Mouse (Mus musculus): ENCODE data around the gene Ubap1. TPM values are rescaled to one million over a fixed set of nuclear protein-coding genes. Genes with fewer than 3 reads are reported as not detected.

Gene Ubap1
- polyA plus RNA-seq, 1 experiment from 2014 or later, result 55.9 TPM

DNA sequence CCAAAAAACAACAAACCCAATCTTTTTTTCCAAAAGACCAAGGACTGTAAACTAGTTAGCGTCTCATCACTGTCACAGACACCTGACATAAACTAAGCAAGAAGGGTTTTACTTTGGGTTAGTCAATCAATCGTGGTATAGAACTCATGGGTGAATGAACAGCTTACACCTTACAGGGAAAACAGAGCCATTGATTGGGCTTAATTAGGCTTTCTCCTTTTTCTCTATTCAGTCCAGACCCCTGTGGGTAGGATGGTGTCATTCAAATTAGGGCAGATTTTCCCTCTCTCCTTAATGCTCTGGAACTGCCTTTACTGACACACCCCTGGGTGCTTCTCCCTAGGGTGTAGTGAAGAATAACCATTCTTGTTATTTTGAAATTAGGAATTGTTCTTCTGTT is 8.4 kb downstream of the Ubap1 start:
- ATAC-seq (ENCODE audit: insufficient number of reproducible peaks, insufficient read depth, low FRiP score, low TSS enrichment, low read depth), result no peak
- WGBS, result 84% methylated on average over 2 of the region's 2 CpGs
- H3K27me3 ChIP-seq, result no peaks in the 10 kb centered on the region
- H3K36me3 ChIP-seq, result peaks cover 42% of the 10 kb centered on the region
- no peak overlapping the region for H3K27ac ChIP-seq
- 0 out of 2 replicates have a peak, but pooled peaks cover 3% of the 10 kb centered on the region for H3K9me3 ChIP-seq
- H3K4me3 ChIP-seq (replicated peaks), result no peak overlapping the region
- no peaks in the 10 kb centered on the region for H3K4me1 ChIP-seq (replicated peaks)
- no peak overlapping the region for H3K9ac ChIP-seq (replicated peaks)
- no peak overlapping the region for H3K4me2 ChIP-seq

DNA sequence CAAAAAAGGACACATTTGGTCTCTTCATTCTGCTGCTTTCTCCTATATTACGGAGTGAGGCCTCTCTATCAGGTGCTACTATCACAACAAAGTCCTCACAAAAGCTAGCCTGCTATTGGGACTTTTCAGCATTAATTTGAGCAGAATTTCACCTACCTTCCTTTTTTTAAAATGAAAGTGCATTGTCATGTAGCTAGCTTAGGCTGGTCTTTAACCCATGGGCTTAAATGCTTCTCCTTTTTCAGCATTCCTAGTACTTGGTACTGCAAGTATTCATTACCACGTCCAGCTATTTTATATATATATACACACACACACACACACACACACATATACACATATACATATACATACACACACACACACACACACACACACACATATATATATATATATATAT is 9.9 kb downstream of the Ubap1 start:
- Histone ChIP-seq H3K27me3 (no peaks in the 10 kb centered on the region), H3K9me3 (0 out of 2 replicates have a peak, but pooled peaks cover 3% of the 10 kb centered on the region), H3K9ac (replicated peaks) (no peak overlapping the region), H3K4me2 (no peak overlapping the region), H3K4me1 (replicated peaks) (no peaks in the 10 kb centered on the region), H3K4me3 (replicated peaks) (no peak overlapping the region), H3K27ac (no peak overlapping the region), H3K36me3 (peaks cover 37% of the 10 kb centered on the region)
- ATAC-seq (ENCODE audit: insufficient number of reproducible peaks, insufficient read depth, low FRiP score, low TSS enrichment, low read depth), result no peak
- WGBS, result 87% methylated on average over 2 of the region's 2 CpGs

DNA sequence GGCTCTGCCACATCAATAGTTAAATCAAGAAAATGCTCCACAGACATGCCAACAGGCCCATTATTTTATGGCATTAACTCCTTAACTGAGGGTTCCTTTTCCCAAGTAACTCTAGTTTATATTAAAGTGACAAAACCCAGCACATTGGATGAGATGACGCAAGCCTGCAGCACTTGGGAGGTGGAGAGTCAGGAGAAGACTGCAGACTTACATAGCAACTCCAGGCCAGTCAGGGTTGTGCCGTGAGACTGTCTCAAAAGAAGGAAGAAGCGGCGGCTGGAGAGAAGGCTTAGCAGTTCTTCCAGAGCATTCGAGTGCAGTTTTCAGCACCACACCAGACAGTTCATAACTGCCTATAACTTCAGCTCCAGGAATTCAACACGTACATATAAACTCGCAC is 10.6 kb downstream of the Ubap1 start:
- H3K9me3 ChIP-seq, result 0 out of 2 replicates have a peak, but pooled peaks cover 3% of the 10 kb centered on the region
- no peak overlapping the region for H3K4me3 ChIP-seq (replicated peaks)
- no peaks in the 10 kb centered on the region for H3K4me1 ChIP-seq (replicated peaks)
- H3K9ac ChIP-seq (replicated peaks), result no peak overlapping the region
- 93% methylated on average over 7 of the region's 7 CpGs for WGBS
- H3K36me3 ChIP-seq, result peaks cover 34% of the 10 kb centered on the region
- H3K27me3 ChIP-seq, result no peaks in the 10 kb centered on the region
- ATAC-seq (ENCODE audit: insufficient number of reproducible peaks, insufficient read depth, low FRiP score, low TSS enrichment, low read depth), result no peak
- H3K27ac ChIP-seq, result no peak overlapping the region
- H3K4me2 ChIP-seq, result no peak overlapping the region

DNA sequence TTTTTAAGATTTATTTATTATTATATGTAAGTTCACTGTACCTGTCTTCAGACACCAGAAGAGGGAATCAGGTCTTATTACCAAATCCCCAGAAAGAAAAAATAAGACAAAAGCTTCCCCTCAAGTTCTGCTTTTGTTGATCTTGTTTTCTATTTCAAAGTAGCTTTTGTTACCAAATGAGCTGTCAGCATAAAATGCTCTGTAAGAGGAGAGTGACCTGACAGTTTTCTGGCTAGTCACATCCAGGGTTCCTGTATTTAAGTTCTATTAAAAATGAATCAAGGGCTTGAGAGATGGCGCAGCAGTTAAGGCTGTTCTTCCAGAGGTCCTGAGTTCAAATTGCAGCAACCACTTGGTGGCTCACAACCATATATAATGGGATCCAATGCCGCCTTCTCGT is 12.3 kb downstream of the Ubap1 start:
- Histone ChIP-seq H3K4me1 (replicated peaks) (no peaks in the 10 kb centered on the region), H3K27me3 (no peaks in the 10 kb centered on the region), H3K9ac (replicated peaks) (no peak overlapping the region), H3K4me3 (replicated peaks) (no peak overlapping the region), H3K27ac (no peak overlapping the region), H3K9me3 (no peaks in the 10 kb centered on the region), H3K4me2 (no peak overlapping the region), H3K36me3 (peaks cover 22% of the 10 kb centered on the region; the same call in 1 of the 2 replicates)
- ATAC-seq (ENCODE audit: insufficient number of reproducible peaks, insufficient read depth, low FRiP score, low TSS enrichment, low read depth), result no peak
- 96% methylated on average over 3 of the region's 3 CpGs for WGBS

DNA sequence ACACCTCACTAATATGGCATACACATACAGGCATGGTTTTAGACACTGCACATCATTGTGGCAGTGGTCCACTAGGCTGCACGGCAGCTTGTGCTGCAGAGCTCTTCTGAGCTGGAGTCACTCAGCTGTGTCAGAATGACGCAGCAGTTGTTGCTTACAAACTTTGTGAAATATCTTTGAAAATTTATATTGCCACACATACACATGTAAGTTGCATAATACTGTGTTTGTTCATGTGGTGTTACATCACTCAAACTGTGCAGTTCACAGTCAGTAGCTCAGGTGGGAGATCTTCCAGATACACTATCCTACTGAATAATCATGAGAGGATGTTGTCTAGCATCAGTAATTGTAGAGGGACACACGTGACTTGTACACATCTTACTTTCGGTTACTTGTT is 19.4 kb downstream of the Ubap1 start:
- H3K9me3 ChIP-seq, result no peaks in the 10 kb centered on the region
- 95% methylated on average over 4 of the region's 4 CpGs for WGBS
- H3K4me2 ChIP-seq, result no peak overlapping the region
- no peak overlapping the region for H3K27ac ChIP-seq
- ATAC-seq (ENCODE audit: insufficient number of reproducible peaks, insufficient read depth, low FRiP score, low TSS enrichment, low read depth), result no peak
- no peaks in the 10 kb centered on the region for H3K4me1 ChIP-seq (replicated peaks)
- H3K36me3 ChIP-seq, result peaks cover 53% of the 10 kb centered on the region
- no peak overlapping the region for H3K4me3 ChIP-seq (replicated peaks)
- no peaks in the 10 kb centered on the region for H3K27me3 ChIP-seq
- no peak overlapping the region for H3K9ac ChIP-seq (replicated peaks)

DNA sequence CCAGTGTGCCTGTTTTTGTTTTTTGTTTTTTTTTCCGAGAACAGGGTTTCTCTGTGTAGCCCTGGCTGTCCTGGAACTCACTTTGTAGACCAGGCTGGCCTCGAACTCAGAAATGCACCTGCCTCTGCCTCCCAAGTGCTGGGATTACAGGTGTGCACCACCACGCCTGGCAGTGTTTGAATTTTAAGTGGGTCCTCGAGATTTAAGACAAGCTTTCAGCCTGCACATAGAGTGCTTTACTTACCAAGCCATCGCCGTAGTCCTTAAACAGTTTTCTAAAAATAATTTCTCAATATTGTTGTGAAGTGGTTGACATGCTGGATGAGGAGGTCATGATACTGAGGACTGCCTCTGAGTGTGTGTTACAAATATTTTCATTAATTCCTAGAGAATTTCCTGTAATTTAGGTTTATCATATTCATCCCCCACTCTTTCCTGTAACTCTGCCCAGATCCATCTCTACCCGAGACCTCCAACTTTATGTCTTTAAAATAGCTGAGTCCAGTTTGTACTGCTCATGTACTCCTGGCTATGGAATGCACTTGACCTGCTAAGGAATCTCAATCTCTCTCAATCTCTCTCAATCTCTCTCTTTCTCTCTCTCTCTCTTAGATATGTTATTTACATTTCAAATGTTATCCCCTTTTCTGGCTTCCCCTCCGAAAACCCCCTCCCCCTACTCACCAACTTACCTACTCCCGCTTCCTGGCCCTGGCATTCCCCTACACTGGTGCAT is 21.1 kb downstream of the Ubap1 start:
- no peak overlapping the region for H3K27ac ChIP-seq
- H3K4me1 ChIP-seq (replicated peaks), result no peaks in the 10 kb centered on the region
- H3K4me3 ChIP-seq (replicated peaks), result no peak overlapping the region
- no peak overlapping the region for H3K9ac ChIP-seq (replicated peaks)
- ATAC-seq (ENCODE audit: insufficient number of reproducible peaks, insufficient read depth, low FRiP score, low TSS enrichment, low read depth), result no peak
- 93% methylated on average over 9 of the region's 9 CpGs for WGBS
- no peaks in the 10 kb centered on the region for H3K27me3 ChIP-seq
- H3K9me3 ChIP-seq, result no peaks in the 10 kb centered on the region
- H3K4me2 ChIP-seq, result no peak overlapping the region
- H3K36me3 ChIP-seq, result peaks cover 68% of the 10 kb centered on the region

DNA sequence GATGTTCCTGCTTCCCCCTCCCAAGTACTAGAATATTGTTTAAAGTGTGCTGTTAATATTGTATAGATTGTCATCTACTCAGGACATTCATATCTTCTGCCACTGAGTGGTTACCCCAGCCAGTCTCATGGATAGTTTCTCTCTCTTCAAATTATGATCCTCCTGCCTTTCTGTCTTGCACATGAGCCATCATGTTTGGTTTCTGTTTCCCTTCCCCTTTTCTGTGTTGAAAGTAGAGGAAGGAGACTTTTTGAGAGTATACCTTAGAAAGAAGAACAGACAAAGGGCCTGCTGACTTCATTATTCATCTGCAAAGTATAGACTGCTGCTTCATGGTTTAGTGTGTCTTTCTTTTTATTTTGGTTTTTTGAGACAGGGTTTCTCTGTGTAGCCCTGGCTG is 28.8 kb downstream of the Ubap1 start:
- Histone ChIP-seq H3K4me1 (replicated peaks) (no peaks in the 10 kb centered on the region), H3K27me3 (no peaks in the 10 kb centered on the region), H3K9me3 (no peaks in the 10 kb centered on the region), H3K9ac (replicated peaks) (no peak overlapping the region), H3K4me2 (no peak overlapping the region), H3K27ac (no peak overlapping the region), H3K4me3 (replicated peaks) (no peak overlapping the region), H3K36me3 (peaks cover 96% of the 10 kb centered on the region)
- ATAC-seq (ENCODE audit: insufficient number of reproducible peaks, insufficient read depth, low FRiP score, low TSS enrichment, low read depth), result no peak

DNA sequence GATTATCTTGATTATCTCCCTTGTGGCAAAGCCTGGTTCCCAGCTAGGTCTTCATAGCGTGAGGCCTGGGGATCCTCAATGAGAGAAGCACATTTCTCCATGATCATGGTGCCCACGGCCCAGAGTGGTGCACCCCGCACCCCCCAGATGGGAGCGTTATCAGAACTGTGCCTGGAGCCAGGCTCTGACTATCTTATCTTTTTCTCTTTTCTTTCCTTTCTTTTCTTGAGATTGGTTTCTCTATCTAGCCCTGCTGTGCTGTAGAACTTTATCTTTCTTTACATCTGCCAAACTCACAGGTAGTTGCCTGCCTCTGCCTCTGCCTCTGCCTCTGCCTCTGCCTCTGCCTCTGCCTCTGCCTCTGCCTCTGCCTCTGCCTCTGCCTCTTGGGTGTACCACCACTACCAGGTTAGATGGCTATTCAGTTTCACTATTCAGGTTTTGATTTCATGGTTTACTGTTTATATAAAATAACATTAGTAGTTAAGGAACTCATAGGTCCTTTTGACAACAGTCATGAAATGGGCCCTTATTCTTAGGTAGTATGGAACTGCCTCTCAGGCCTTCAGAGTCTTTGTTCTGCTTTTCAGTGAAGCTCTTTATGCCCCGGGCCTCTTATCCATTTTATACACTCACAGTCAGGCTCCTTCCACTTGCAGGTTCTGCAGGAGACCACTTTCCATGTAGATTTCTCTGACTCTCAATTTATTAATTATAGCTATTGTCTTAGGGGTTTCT is 32.6 kb downstream of the Ubap1 start:
- H3K4me1 ChIP-seq (replicated peaks), result no peaks in the 10 kb centered on the region
- H3K9ac ChIP-seq (replicated peaks), result no peak overlapping the region
- no peak overlapping the region for H3K27ac ChIP-seq
- peaks cover 86% of the 10 kb centered on the region for H3K36me3 ChIP-seq
- ATAC-seq (ENCODE audit: insufficient number of reproducible peaks, insufficient read depth, low FRiP score, low TSS enrichment, low read depth), result no peak
- H3K9me3 ChIP-seq, result no peaks in the 10 kb centered on the region
- H3K27me3 ChIP-seq, result no peaks in the 10 kb centered on the region
- no peak overlapping the region for H3K4me2 ChIP-seq
- 95% methylated on average over 5 of the region's 5 CpGs for WGBS
- no peak overlapping the region for H3K4me3 ChIP-seq (replicated peaks)

DNA sequence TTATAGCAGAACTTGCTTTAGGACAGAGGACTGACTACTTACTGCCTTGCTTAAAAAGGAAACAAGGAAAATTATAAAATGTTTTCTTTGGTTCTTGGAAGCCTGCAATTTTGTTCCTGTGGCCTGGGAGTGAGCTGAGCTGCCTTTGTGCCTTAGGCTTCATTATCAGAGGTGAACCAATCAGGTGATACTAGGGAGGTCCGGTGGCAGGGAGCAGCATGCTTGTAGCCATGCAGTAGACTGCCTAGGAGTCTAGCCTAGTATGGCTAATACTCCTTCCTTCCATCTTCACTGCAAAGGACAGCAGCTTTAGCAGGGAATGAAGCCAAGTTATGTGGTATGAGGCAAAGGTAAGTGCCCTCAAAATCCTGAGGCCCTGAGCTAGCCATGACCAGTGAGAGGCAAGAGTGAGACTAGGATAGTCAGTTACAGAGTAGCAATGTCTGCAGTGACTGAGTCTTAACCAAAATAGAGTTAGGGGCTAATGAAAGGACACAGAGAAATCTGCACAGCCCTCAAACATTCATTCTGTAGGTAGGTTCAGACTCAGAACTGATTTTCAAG is 37.7 kb downstream of the Ubap1 start:
- no peak overlapping the region for H3K4me3 ChIP-seq (replicated peaks)
- H3K27ac ChIP-seq, result no peak overlapping the region
- H3K4me1 ChIP-seq (replicated peaks), result no peaks in the 10 kb centered on the region
- no peak for ATAC-seq (ENCODE audit: insufficient number of reproducible peaks, insufficient read depth, low FRiP score, low TSS enrichment, low read depth)
- H3K9ac ChIP-seq (replicated peaks), result no peak overlapping the region
- H3K4me2 ChIP-seq, result no peak overlapping the region
- peaks cover 79% of the 10 kb centered on the region for H3K36me3 ChIP-seq
- 82% methylated on average over 1 of the region's 1 CpGs for WGBS
- no peaks in the 10 kb centered on the region for H3K27me3 ChIP-seq
- no peaks in the 10 kb centered on the region for H3K9me3 ChIP-seq

DNA sequence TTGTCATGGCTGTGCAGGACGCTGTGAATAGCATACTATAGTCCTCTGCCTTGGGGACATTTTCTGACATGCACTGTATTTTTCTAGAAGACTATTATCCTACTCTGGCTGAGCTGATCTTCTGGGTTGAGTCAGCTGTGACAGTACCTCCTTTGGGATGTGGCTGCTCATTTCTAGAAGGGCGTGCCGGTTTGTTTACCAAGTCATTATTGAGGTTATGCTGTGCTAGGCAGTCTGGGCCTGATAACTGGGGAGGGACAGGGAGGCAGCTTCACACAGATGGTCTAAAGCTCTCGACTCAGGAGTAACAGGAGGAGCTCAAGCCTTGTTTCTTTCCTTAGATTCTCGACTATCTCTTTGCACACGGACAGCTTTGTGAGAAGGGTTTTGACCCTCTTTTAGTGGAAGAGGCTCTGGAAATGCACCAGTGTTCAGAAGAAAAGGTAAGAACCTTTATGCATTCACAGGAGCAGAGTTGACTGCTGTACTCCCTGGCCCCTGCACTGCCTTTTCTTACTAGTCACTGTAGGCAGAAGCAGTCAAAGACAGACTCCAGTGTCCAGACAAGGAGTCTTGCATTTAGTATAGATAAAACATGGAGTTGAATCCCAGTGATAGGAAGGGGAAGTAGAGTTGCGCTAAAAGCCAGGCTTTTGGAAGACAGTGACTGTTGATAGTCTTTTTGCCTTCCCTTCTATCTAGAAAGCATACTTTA is 39.1 kb downstream of the Ubap1 start:
- Histone ChIP-seq H3K27me3 (no peaks in the 10 kb centered on the region), H3K4me3 (replicated peaks) (no peak overlapping the region), H3K36me3 (peaks cover 82% of the 10 kb centered on the region), H3K27ac (no peak overlapping the region), H3K9ac (replicated peaks) (no peak overlapping the region), H3K9me3 (no peaks in the 10 kb centered on the region), H3K4me1 (replicated peaks) (no peaks in the 10 kb centered on the region), H3K4me2 (no peak overlapping the region)
- WGBS, result 85% methylated on average over 7 of the region's 7 CpGs
- no peak; the same call in 1 of the 2 replicates for ATAC-seq (ENCODE audit: insufficient number of reproducible peaks, insufficient read depth, low FRiP score, low TSS enrichment, low read depth)

DNA sequence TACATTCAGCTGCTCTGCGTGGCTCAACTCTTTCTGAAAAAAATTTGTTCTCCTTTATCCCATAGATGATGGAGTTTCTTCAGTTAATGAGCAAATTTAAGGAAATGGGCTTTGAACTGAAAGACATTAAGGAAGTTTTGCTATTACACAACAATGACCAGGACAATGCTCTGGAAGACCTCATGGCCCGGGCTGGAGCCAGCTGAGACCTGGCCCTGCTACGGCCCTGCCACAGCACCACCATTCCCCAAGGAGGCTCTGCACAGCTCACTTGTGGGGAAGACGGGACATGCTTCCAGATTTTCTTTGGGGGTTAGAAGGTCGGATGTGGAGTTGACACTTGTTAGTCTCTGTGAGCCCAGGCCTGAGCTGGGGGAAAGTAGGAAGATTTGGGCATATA is 39.8 kb downstream of the Ubap1 start:
- H3K4me2 ChIP-seq, result no peak overlapping the region
- H3K4me3 ChIP-seq (replicated peaks), result no peak overlapping the region
- no peaks in the 10 kb centered on the region for H3K9me3 ChIP-seq
- H3K9ac ChIP-seq (replicated peaks), result no peak overlapping the region
- 88% methylated on average over 5 of the region's 5 CpGs for WGBS
- H3K27ac ChIP-seq, result no peak overlapping the region
- no peaks in the 10 kb centered on the region for H3K4me1 ChIP-seq (replicated peaks)
- no peak for ATAC-seq (ENCODE audit: insufficient number of reproducible peaks, insufficient read depth, low FRiP score, low TSS enrichment, low read depth)
- no peaks in the 10 kb centered on the region for H3K27me3 ChIP-seq
- H3K36me3 ChIP-seq, result peaks cover 82% of the 10 kb centered on the region

Measured in limb, embryonic 12.5 days (tissue).